Mouse (Mus musculus) heart, adult 2 months (tissue): Measurements from ENCODE around the gene Olfr1396.

Experiments
- EP300 ChIP-seq: fragments of 200-500 bp; IDR thresholded peaks from 2 replicates; pipeline ENCODE4 v1.6.1; 2011; ENCODE audit warnings: low read depth, low read length, control low read depth; ENCODE audit not compliant: insufficient read depth
- POLR2A ChIP-seq: fragments of 200-500 bp; IDR thresholded peaks from 2 replicates; pipeline ENCODE4 v1.6.1; 2011; ENCODE audit warnings: mild to moderate bottlenecking, low read depth, low read length, control low read depth; ENCODE audit not compliant: insufficient read depth

GRCm38 (mm10) chr11:49081356-49081755 is 33.3 kb downstream of the Olfr1396 start:
- no peak for TF ChIP-seq POLR2A
- no peak for TF ChIP-seq EP300
